Mouse (Mus musculus) myocyte (in vitro differentiated cells): ENCODE measurements at regions not wholly inside any gene's neighbourhood (a gene's known extent, or its start where the extent isn't known, plus 50 kb on each side); places are given as distances from the start of the nearest gene placed in this dataset.

Experiments used
- E2F4 ChIP-seq: IDR thresholded peaks from one replicate; pipeline ENCODE4 v1.6.1; 2011; ENCODE audit warnings: mild to moderate bottlenecking, control low read depth, moderate library complexity; ENCODE audit not compliant: insufficient read depth
- MAX ChIP-seq: IDR thresholded peaks from one replicate; pipeline ENCODE4 v1.6.1; 2011; ENCODE audit warnings: low read depth, mild to moderate bottlenecking, control low read depth
- POLR2A ChIP-seq: IDR thresholded peaks from one replicate; pipeline ENCODE4 v1.6.1; 2011; ENCODE audit warnings: low read depth, mild to moderate bottlenecking, control low read depth, moderate library complexity; ENCODE audit not compliant: insufficient read length
- POLR2AphosphoS2 ChIP-seq: IDR thresholded peaks from one replicate; pipeline ENCODE4 v1.6.1; 2011; ENCODE audit warnings: low read depth, control low read depth; ENCODE audit not compliant: insufficient read length
- TCF3 ChIP-seq: IDR thresholded peaks from one replicate; pipeline ENCODE4 v1.6.1; 2011; ENCODE audit warnings: low read depth, control low read depth; ENCODE audit not compliant: insufficient read length

GRCm38 (mm10) chr6:118324559-118324958, 94.7 kb downstream of the Bms1 start:
- TF ChIP-seq TCF3, result no peak
- no peak for TF ChIP-seq MAX
- no peak for TF ChIP-seq POLR2AphosphoS2
- no peak for TF ChIP-seq E2F4
- no peak for TF ChIP-seq POLR2A
